Mouse (Mus musculus) ES-E14 (cell line): Measurements from ENCODE around the gene Zfp963.

Experiments used
- CHD2 ChIP-seq: IDR thresholded peaks from 2 replicates; pipeline ENCODE4 v1.6.1; 2014; ENCODE audit warnings: mild to moderate bottlenecking, low read depth, low read length, inconsistent platforms
- HCFC1 ChIP-seq: IDR thresholded peaks from 2 replicates; pipeline ENCODE4 v1.6.1; 2012; ENCODE audit warnings: low read length, inconsistent platforms, borderline replicate concordance; ENCODE audit not compliant: insufficient read depth
- MAFK ChIP-seq: IDR thresholded peaks from 2 replicates; pipeline ENCODE4 v1.6.1; 2014; ENCODE audit warnings: mild to moderate bottlenecking, low read depth, low read length, inconsistent platforms; ENCODE audit not compliant: insufficient read depth
- ZC3H11A ChIP-seq: IDR thresholded peaks from 2 replicates; pipeline ENCODE4 v1.6.1; 2012; ENCODE audit warnings: low read depth, mild to moderate bottlenecking, inconsistent platforms, low read length, borderline replicate concordance
- ZNF384 ChIP-seq: IDR thresholded peaks from 2 replicates; pipeline ENCODE4 v1.6.1; 2012; ENCODE audit warnings: low read depth, low read length, inconsistent platforms

DNA sequence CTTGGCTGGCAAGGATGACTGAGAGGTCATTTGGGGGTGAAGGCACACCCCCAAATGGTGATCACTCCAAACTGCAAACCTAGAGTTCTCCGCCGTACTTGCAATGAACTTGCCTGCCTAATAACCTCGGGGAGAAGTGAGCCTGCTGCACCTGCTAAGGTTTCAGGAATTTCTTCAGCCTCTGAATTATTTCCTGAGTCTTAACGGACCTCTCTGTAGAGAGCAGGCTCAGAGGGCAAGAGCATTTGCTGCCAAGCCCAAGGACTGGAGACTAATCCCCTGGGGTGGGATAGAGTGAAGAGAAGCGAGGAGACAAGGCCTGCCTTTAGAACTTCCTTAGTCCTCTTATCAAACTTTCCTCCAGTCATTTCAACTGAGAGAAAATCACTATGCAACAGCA lies 40.0 kb upstream of the Zfp963 start:
- TF ChIP-seq CHD2 (no peak), ZC3H11A (no peak), HCFC1 (no peak), ZNF384 (no peak), MAFK (no peak)
